Mouse (Mus musculus) ZHBTc4 (cell line): ENCODE data around the gene Dtd1.

Source experiments
- DNase-seq: peaks from one replicate; pipeline ENCODE4 v3.0.0-alpha.2; 2011; ENCODE audit warnings: low read depth, low spot score

Dtd1 gene

DNA sequence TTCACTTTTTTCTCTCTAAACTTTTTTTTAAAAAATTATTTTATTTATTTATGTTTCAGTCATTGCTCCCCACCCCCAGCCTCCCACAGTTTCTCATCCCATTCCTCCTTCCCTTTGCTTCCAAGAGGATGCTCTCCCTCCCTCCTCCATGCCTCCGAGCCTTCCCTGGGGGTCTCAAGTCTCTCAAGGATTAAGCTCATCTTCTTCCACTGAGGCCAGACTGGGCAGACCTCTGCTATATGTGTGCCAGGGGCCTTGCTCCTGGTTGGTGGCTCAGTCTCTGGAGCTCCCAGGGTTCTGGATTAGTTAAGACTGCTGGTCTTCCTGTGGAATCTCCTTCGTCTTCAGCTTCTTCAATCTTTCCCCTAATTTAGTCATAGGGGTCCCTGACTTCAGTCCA is 110.0 kb downstream of the Dtd1 start:
- DNase-seq, result no peak

DNA sequence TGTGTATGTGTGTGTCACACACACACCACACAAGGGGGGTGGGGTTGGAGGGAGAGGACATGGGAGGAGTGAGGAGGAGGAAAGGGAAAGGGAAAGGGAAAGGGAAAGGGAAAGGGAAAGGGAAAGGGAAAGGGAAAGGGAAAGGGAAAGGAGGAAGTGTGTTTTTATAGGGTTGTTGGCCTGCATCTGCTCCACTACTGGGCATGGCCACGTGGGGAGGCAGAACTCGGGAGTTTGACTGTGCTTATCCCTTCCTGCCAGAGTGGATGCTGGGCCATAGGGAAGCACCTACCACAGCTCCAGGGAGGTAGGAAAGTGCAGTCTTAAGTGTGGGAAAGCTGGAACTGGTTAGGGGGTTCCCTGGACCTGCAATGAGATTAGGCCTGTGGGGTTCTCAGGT is 114.9 kb downstream of the Dtd1 start:
- no peak for DNase-seq

DNA sequence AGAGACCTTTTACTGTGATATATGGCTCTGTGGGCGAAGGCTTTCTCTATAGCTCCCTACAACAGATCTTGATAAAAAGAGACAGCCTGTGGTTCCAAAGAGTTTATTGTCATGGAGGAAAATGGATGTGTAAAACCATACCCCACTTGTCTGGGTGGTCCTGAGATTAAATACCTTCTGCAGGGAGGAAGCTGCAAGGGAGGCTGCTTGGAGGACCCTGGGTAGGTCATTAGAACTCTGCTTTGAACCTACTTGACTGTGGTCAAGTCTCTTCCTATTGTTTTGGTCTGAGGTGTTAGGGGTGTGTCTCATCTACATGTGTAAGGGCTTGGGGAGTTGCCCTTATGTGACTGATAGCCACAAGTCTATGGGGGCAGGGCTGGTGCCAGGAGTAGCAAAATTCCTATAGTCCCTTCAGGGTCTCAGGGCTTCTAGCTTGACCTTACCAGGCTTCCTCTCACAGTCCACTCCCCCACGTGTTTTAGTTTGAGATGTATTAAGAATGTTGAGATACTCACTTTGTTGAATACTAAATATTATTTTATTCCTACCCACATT is 115.6 kb downstream of the Dtd1 start:
- peak; percentile 96 for DNase-seq

DNA sequence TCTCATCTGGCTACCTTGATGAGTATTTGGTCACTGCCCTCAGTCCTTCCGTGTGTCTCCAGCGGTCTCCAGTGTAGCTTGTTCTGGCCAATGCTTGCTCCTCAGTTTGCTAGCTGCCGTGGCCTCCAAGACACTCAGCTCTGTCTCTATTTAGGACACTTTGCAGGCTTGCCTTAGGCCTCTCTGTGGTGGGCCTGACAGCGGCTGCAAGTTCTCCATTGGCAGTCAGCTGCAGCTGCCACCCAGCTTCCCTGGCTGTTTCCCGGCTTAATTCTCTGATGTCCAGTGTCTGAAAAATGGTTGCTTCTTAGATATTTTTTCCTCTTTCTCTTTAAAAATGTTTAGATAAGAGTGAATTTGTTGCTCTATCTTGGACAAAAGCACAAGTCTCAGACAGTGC is 116.6 kb downstream of the Dtd1 start:
- DNase-seq, result no peak

DNA sequence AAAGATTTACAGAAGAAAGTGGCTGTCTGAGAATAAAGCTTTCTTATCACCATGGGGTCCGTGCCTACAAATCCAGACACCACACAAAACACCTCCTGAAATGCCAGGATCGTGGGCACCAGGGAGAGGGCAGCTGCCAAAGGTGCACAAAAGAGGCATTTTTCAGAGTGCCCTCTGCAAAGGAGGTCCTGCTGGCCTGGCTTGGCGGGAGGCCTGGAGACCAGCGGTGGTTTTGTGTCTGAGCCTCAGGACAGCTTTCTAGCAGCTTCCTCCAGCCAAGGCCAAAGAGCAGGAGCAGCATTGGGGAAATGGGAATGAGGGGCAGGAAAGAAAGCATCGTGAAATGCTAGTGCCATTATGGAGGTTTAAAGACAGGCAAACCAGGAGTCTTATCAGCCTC is 118.6 kb downstream of the Dtd1 start:
- no peak for DNase-seq

DNA sequence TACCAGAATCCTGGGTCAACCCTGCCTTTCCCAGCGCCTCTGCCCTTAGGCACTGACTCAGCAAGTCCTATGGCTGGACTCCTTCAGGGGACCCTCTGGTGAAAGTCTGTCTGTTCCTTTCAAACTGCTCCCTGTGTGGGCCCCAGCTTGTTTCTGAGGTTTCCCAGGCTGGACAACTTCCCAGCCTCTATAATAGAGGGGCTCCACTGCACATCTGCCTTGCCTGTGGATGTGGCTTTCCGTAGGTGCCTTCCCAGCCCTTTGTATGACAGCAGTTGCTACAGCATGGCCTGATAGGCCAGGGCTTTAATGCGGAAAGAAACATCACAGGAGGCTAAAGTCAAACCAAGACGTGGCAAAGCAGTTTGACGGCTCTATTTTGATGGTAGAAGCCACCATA is 119.6 kb downstream of the Dtd1 start:
- no peak for DNase-seq

DNA sequence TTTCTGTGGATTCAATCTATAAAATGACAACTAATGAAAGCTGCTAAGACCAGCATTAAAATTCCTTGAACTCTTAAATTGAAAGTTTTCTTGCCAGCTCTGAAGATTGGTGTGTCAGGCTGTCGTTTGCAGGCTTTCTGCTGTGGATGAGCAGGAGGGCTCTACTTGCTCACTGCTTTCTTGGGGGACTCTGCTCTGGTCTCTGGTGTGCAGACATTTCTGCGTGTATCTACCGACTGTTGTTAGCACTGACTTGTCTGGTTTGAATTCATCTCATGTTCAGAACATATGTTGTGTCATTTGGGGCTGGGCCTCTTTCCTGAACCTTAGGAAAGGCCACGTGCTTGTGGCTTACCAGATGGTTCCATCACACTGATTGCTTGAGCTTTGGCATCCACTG is 120.0 kb downstream of the Dtd1 start:
- DNase-seq, result no peak

DNA sequence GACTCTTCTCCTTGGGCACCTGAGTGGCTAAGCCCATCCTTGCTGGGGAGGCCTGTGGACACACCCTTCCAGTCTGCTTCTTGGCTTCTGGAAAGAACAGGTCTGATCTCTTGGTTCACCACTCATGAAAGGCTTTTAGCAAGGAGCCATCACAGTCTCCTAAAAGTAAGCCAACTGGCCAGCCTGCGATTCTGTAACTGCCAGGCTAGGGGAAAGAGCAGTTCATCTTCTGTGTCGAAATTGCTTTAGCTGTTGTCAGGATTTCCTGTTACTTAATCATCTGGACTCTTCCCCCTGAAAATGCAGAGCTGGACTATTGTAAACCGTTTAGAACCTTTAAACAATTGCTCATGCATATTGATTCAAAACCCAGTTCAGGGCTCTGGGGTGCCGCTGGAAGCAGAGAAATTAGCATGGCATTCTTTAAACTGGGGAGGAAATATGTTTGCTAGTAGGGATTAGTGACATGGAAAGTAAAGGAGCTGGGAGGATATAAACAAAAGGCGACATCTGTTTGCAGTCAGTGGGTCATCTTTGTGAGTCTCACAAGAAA is 120.8 kb downstream of the Dtd1 start:
- DNase-seq, result no peak

DNA sequence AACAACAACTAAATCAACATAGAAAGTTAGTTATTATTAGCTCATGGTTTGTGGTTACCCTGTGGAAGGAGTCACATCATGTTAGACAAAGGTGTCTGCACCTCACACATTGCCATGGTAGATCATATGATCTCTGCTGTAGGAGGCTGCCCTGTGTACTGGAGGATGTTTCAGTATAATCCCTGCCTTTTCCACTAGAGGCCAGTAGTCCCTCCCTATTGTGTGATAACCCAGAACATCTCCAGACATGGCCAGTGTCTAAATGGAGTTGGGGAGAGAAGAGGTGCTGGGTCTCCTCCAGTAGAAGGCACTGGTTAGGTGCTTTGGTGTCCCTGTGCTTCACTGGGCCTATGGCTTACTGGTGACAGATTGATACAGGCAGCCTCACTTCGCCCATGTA is 125.0 kb downstream of the Dtd1 start:
- DNase-seq, result peak; percentile 62

DNA sequence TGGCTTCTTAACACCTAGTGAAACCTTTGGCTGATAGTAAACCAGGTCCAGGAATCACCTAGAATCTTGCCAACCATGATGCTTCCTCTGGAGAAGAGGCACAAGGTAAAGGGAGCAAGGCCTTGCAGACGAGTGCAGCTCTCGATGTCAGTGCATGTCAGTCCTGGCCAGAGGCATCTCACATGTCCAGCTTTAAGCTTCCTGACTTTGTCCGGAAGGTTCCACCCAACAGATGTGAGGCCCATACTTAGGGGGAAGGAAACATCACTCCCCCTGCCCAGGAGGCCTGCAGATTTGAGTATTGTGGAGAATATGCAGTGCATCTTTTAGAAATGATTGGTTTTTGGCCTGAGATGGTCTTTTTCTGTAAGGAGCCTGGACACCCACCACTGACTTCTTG is 127.4 kb downstream of the Dtd1 start:
- DNase-seq, result no peak

DNA sequence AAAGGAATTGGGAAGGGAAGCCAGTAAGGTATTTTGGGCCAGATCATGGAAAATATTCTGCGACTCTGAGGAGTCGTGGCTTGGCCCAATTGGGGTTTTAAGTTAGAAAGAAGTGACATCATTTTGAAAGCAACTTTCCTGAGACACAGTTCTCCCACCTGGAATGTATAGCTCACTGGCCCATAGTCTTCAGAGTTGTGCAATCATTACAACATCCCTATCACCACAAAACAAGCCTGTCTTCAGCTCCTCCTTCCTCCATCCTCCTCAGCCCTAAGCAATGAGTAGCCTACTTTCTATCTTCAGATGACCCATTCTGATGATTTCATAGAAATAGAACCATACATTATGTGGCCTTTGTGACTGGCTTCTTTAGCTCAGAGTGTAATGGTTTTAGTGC is 130.1 kb downstream of the Dtd1 start:
- DNase-seq, result no peak

DNA sequence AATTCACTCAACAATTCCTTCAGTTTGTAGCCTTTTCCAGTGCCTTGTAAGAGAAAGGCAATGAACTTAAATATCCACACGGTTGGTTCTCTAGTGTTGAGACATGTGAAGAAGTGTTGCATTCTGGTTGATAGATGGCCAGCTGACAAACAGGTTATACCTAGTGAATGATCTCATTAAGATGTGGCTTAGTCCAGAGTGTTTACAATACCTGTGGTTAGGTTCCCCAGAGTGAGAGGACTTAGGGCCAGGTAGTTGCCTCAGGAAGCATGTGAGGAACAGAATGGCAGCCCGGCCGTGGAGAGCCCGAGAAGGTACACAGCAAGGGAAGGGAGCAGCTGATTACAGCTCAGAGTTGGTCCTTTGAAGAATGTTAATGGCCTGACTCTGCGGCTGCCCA is 138.5 kb downstream of the Dtd1 start:
- no peak for DNase-seq

DNA sequence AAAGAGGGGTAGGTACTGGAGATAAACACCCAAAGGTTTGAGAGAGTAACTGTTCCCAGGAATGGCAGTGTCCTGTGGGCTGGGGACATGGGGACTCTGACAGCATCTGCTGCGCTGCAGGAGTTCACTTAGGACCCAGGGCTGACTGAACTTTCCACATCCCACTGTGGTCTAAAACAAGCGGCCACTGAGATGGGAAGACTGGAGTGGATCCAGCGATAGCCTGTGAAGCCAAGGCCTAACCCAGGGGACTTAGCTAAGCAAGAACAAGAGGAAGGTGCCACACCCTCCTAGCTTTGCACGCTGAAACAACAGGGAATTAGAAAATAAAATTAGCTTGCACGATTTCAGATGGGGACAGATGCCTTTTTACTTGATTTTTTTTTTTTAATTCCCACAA is 138.9 kb downstream of the Dtd1 start:
- DNase-seq, result no peak

DNA sequence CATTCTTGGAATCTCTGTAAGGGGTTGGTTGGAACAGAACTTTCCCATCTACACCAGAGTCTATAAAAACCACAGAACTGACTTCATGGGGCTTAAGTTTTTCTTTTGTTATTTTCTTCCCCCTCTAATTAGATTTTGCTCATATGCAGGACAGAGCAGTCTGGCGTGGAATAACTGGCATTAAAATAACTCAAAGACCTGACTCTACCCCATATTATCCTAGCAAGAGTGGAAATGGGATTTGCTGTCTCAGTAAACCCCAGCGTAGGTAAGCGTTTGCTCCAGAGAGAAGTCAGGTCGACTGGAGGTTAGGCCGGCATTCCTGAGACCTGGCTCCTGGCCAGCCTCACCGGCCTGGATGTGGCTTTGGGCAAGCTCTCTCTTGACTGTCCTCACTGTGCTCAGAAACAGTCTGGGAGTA is 140.9 kb downstream of the Dtd1 start:
- DNase-seq, result no peak

DNA sequence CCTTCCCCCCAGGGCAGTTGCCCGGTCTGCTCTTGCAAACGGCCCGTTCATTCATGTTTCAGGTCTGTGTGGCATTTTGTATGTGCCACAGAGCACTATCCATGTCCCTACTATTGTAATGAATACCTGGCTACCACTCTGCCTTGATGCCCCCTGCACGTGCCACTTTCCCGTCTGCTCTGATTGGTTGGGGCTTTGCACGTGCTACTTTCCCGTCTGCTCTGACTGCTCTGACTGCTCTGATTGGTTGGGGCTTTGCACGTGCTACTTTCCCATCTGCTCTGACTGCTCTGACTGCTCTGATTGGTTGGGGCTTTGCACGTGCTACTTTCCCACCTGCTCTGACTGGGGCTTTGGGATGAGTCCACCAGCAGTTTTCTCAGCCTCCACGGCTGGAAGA is 142.3 kb downstream of the Dtd1 start:
- no peak for DNase-seq

DNA sequence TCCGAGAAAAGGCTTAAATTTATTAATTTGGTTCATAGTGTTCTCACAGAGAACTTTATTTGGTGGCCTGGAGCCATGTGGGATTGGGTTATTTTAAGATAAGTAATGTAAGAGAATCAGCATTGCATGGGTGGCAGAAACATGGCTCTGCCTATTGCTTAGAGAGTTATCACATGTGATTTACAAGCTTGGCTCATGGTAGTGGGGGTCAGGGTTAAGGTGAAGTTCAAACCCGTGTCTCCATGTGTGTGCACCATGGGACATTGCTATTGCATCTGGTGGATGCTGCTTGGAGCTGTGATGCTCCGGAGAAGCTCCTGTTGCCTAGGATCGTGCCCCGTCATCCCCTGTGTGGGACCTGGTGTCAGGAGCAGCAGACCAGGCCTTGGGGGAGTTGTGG is 143.6 kb downstream of the Dtd1 start:
- no peak for DNase-seq

DNA sequence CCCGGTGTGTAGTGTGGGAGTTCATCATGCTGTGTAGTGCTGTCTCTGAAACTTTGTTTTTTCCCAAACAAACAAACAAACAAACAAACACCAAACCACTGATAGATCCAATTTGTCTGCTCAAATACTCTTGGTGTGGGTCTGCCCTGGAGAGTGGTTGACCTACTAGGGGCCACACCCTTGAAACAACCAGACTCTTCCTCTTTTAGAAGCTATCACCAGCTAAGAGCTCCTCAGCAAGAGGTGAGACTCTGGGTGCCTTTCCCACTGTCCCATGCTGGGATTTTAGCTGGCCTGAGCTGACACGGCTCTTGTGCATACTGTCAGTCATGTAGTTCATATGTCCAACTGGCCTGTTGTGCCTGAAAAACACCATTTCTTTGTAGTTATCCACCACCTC is 145.6 kb downstream of the Dtd1 start:
- DNase-seq, result no peak

DNA sequence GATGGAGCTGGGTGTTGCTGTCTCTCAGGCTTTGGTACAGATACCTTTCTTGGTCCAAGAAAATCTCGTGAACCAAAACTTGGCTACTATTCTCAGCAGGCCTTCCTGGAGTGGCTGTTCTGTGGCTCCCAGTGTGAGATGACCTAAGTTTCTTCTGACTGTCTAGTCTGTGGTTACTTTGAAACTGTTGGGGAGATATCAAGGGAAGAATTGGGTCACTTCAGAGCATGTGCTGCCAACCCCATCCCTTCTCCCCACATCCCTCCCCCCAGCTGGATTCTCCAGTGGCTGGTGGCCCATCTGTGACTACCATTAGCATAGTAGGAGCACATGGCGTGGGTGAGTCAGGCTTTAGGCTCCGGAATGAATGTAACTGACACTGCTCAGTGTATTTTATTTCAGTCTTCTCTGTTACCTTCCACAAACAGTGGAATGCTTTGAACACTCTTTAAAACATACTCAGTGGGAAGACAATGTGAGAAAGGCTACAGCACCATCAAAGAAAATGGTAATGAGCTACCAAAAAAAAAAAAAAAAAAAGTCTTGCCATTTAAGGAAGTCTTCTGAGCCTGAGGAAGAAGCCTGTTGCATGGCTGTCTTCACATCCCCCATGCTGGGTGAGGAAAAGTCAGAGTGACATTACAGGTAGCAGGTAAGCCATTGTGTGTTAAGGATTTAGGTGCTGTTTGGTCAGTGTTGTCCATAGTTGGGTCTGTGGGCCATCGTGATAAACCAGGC is 146.5 kb downstream of the Dtd1 start:
- no peak for DNase-seq

DNA sequence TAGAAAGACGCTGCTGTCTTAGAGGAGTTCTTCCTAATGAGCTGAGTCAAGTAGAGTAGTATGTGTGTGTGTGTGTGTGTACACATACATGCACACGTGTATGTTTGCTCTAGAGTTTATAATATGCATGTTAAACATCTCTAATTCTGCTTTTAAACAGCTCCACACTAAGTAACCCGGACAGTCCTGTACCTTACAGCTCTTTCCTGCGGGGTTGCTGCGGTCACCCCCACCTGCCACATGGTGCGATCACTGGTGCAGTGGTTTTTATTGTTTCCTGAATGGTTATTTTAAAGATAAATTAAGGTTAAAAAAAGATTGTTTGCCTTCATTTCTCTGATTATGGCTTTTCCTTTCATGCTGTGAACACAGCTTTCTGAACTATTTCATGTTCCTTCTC is 153.9 kb downstream of the Dtd1 start:
- no peak for DNase-seq

DNA sequence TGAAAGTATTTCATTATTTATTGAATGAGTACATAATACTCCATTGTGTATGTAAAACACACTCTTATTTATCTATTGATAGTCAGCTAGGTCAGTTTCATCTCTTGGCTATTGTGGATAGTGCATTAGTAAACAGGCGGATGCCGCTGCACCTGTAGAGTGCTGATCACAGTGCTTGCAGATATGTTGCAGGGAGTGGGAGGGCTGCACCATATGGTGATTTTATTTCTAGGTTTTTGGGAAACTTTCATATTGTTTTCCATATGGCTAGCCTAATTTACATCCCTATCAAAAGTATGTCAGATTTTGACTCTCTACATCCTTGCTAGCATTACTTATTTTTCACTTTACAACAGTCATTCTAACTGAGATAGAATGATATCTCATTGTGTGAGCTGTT is 155.3 kb downstream of the Dtd1 start:
- DNase-seq, result no peak

DNA sequence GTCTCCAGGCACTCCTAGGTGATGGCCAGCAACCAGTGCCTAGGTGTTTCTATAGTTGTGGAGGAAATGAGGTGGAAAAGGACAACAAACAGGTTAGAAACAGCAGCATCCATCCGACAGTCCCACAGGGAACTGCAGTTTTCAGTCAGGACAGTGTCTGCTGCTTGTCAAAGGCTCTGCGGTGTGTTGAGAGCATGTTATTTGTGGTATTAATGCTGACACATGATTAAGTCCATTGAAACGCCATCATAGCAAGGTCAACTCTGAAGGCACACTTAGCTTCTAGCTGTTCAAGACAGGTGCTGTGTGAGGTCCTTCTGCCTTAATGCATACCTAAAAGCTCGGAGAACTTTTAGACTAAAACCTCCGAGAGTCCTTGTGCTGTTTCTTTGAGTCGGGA is 161.0 kb downstream of the Dtd1 start:
- no peak for DNase-seq

DNA sequence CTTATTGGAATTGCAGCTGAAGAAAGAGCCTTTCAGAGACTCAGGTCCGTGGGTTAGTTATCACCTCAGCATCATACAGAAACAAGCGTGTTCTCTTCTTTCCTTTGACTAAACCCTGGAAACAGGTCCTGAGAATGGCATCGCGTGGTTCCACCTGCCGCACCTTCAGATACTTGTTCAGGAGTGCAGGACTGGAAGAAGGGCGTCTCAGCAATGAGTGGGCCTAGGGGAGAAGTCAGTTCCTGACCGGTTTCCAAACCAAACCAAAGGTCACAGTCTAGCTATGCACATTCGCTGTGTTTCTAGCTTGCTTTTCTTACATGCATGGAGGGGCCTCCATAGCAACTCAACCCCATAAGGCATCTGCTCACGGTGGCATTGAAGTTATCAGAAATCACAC is 164.0 kb downstream of the Dtd1 start:
- no peak for DNase-seq

DNA sequence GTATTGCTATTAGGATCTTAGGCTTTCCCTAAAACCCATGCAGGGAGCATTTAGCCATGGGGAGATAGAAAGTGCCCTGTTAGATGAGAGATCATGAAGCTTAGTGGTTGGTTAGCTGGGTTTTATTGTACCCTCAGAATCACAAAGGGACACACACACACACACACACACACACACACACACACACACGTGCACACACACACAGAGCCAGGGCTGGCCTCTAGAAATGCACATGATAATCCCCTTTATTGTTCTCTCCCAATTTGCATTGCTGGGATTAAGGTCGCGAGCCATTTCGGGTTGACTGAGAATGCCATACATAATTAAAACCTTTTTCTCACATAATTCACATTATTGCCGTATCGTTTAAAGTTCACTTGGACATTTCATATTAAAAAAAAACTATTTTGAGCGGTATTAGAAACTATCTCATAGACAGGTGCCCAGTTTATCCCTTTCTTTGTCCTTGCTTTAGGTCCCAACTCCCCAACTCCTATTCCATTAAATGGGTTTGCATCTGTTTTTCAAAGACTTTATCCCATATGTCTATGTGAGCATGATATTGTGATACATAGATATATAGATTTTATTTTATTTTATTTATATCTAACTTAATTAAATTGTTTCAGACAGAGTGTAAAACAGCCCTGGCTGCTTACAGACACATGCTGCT is 164.6 kb downstream of the Dtd1 start:
- no peak for DNase-seq
